Comparison of ENCODE assay signal across 23 mouse cellular contexts in genomic region chr5:135657128-135657527, GRCm38 (mm10). TPM values are rescaled to one million over a fixed set of nuclear protein-coding genes. Genes with fewer than 3 reads are reported as not detected.
A peak's percentile ranks its signal among the peaks of the same experiment; 100 is the strongest.
DNase-seq lines count a peak whose midpoint lies in the region; ATAC-seq lines count a peak whose summit lies in the region.
"Had no signal": no experiment of that assay in that cellular context is flagged by ENCODE, and none has a peak within 500 bp of the region (broad histone marks: within the 10 kb centered on the region; RNA-seq: fewer than 3 reads in every experiment).

No protein-coding gene starts in this region.

- ATAC-seq in liver, embryonic 15.5 days (ENCODE audit: insufficient read depth) = no peak
- no peak for ATAC-seq in liver, embryonic 11.5 days (replicated peaks; ENCODE audit: low FRiP score)
- peak; percentile 40 for ATAC-seq in megakaryocyte, adult 5-6 weeks (ENCODE audit: poor library complexity, severe bottlenecking)
- ATAC-seq in cerebellum, adult (ENCODE audit: insufficient number of reproducible peaks, low FRiP score, low TSS enrichment) = no peak
- ATAC-seq: forebrain, embryonic 16.5 days; hindbrain, embryonic 16.5 days; inflammation-experienced regulatory T-cells, adult 6 months; Patski had no signal

- 0 out of 2 replicates have a peak, but pooled peaks cover 3% of the 10 kb centered on the region for H3K27me3 ChIP-seq in liver, embryonic 15.5 days
- no peaks in the 10 kb centered on the region for H3K27me3 ChIP-seq in liver, embryonic 11.5 days (replicated peaks; ENCODE audit: control insufficient read depth, insufficient read depth, low read length)
- H3K27me3 ChIP-seq: CH12.LX; embryonic facial prominence, embryonic 13.5 days; forebrain, embryonic 12.5 days; hindbrain, embryonic 12.5 days; Patski had no signal

- WGBS in liver, embryonic 15.5 days (ENCODE audit: insufficient replicate concordance) = 73% methylated on average over 5 of the region's 5 CpGs
- 82% methylated on average over 5 of the region's 5 CpGs for WGBS in liver, embryonic 11.5 days

- H3K4me1 ChIP-seq in liver, embryonic 15.5 days (replicated peaks) = peaks cover 8% of the 10 kb centered on the region
- peaks cover 10% of the 10 kb centered on the region for H3K4me1 ChIP-seq in liver, embryonic 11.5 days (replicated peaks; ENCODE audit: control insufficient read depth, insufficient read depth, low read length)
- H3K4me1 ChIP-seq: embryonic facial prominence, embryonic 13.5 days; forebrain, embryonic 12.5 days; hindbrain, embryonic 12.5 days had no signal

- no peak overlapping the region for H3K4me3 ChIP-seq in liver, embryonic 15.5 days (replicated peaks)
- H3K4me3 ChIP-seq in liver, embryonic 11.5 days (ENCODE audit: low read depth, low read length) = no peak overlapping the region
- H3K4me3 ChIP-seq: embryonic facial prominence, embryonic 13.5 days; forebrain, embryonic 12.5 days; hindbrain, embryonic 12.5 days had no signal

- H3K9me3 ChIP-seq in liver, embryonic 15.5 days (replicated peaks) = no peaks in the 10 kb centered on the region
- H3K9me3 ChIP-seq in liver, embryonic 11.5 days (ENCODE audit: control insufficient read depth, low read length) = no peaks in the 10 kb centered on the region
- H3K9me3 ChIP-seq: forebrain, embryonic 12.5 days; heart, embryonic 10.5 days; hindbrain, embryonic 12.5 days had no signal

- peak overlapping the region; percentile 56; the same call in 1 of the 2 replicates for H3K4me2 ChIP-seq in liver, embryonic 15.5 days
- H3K4me2 ChIP-seq in liver, embryonic 11.5 days = no peak overlapping the region; the same call in 1 of the 2 replicates
- H3K4me2 ChIP-seq: embryonic facial prominence, embryonic 13.5 days; forebrain, embryonic 12.5 days; hindbrain, embryonic 12.5 days had no signal

- H3K27ac ChIP-seq in liver, embryonic 15.5 days (replicated peaks) = no peak overlapping the region
- H3K27ac ChIP-seq in liver, embryonic 11.5 days (ENCODE audit: low read depth, low read length) = no peak overlapping the region
- H3K27ac ChIP-seq: embryonic facial prominence, embryonic 13.5 days; forebrain, embryonic 12.5 days; heart, embryonic 10.5 days; hindbrain, embryonic 12.5 days had no signal

- no peak for DNase-seq in liver, embryonic 11.5 days (ENCODE audit: low spot score)
- DNase-seq in R1 (ENCODE audit: low read depth, low spot score) = peak; percentile 96
- no peak for DNase-seq in frontal cortex, postnatal 14 days (ENCODE audit: low spot score in 2 of 2)
- DNase-seq: adrenal gland, postnatal 14 days; cerebellum, adult 18-20 months; cerebellum, adult 9-11 months; cerebellum, postnatal 36 days; gastrocnemius, postnatal 25 days; heart, adult 11 months; heart, postnatal 10 days; heart, postnatal 4 days had no signal

- H3K9ac ChIP-seq in liver, embryonic 15.5 days = no peak overlapping the region
- H3K9ac ChIP-seq in liver, embryonic 11.5 days (ENCODE audit: low read depth, low read length) = no peak overlapping the region
- H3K9ac ChIP-seq: embryonic facial prominence, embryonic 13.5 days; forebrain, embryonic 12.5 days; hindbrain, embryonic 12.5 days had no signal

- H3K36me3 ChIP-seq in liver, embryonic 15.5 days (replicated peaks) = no peaks in the 10 kb centered on the region
- H3K36me3 ChIP-seq in liver, embryonic 11.5 days (ENCODE audit: control insufficient read depth, insufficient read depth, low read length) = no peaks in the 10 kb centered on the region
- H3K36me3 ChIP-seq: embryonic facial prominence, embryonic 13.5 days; forebrain, embryonic 12.5 days; heart, embryonic 10.5 days; hindbrain, embryonic 12.5 days had no signal

RNA-seq across cellular contexts. Expression of gene Por, which starts 12.7 kb away (rescaled TPM):
- 37.0 and 45.5 TPM in 2 replicates for polyA plus RNA-seq in liver, embryonic 15.5 days (2015; fragmentation: Nextera tagmentation; extraction: Ambion mirVana)
- polyA plus RNA-seq in liver, embryonic 11.5 days (2014; fragmentation: Nextera tagmentation; extraction: Ambion mirVana) = 48.1 and 49.3 TPM in 2 replicates
- 29.6 and 31.1 TPM in 2 replicates for total RNA-seq in megakaryocyte, adult 5-6 weeks (2015)
- 45.9 and 49.7 TPM in 2 replicates for total RNA-seq in megakaryocyte, adult 5-6 weeks (2017)

RNA-seq across cellular contexts. Expression of gene Rhbdd2, which starts 24.7 kb away (rescaled TPM):
- 9.1 and 9.4 TPM in 2 replicates for polyA plus RNA-seq in liver, embryonic 15.5 days (2015; fragmentation: Nextera tagmentation; extraction: Ambion mirVana)
- polyA plus RNA-seq in liver, embryonic 11.5 days (2014; fragmentation: Nextera tagmentation; extraction: Ambion mirVana) = 25.0 and 27.8 TPM in 2 replicates
- total RNA-seq in megakaryocyte, adult 5-6 weeks (2015) = 3.8 and 8.6 TPM in 2 replicates
- 1.8 and 3.4 TPM in 2 replicates for total RNA-seq in megakaryocyte, adult 5-6 weeks (2017)
